Mouse (Mus musculus) kidney, postnatal 10 days (tissue): ENCODE results near the gene Tor1aip1.
"Not testable (repeated sequence)": the region's sequence is repeated elsewhere in the genome, so short reads cannot be mapped to it uniquely, and the experiment has no call there.

ENCODE experiments used
- DNase-seq: peaks from one replicate; pipeline ENCODE4 v3.0.0; 2021; ENCODE audit warnings: mixed read lengths

The Tor1aip1 gene

DNA sequence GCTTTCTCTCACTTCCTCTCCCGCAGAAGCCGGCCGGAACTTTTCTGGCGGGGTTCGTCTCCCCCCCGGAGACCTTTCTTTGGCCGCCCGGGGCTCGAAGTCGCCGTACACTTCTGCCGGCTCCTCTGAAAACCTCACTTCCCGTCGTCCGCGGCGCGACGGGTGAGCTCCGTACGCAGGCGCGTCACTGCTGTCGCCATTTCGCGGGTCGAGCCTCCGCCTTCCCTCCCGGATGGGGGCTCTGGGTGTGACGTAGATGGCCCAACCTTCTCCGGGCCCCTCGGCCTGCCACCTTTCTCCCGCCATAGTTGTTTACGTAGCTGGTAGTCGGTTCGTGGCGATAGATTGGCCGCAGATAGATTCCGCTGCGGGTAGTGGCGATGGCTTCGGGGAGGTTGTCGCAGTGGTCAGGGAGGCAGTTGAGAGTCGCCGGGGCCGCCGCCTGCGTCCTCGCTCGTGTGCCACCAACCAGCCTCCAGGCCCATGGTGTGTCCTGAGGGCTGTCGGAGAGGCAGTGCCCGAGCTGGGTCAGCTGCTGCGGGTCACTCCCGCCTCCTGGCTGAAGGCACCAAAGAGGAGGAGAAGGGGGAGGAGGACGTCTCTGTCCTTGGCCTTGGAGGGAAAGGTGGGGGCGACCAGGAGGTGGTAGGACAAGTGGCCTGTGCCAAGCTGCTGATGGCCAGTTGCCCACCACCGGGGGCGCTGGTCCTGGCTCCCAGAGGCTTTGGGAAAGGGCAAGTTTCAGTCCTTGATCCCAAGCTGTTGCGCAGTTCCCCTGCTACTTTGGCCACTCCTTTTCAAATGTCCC, at the start of gene Tor1aip1:
Gene Tor1aip1 (minus strand): TSS at position 551 of the 808 bp plus-strand sequence.
- peak; percentile 98 for DNase-seq

DNA sequence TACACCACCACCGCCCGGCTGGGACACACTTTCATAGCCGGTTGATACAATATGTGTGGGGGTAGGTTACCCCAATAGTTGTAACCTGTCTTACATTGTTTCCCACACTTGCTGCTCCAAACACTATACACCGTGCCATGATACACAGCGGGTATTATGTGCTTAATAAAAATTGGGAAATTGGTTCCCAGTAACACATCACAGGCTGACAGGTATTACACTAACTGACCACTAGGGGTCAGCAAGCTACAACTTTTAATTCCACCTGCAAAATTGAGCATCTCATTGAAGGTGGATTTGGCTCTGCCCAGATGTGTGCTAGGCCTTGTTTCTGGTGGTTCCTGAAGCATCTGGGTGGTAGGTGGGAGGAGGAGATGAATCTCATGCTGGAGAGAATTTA, 49.5 kb upstream of the Tor1aip1 start:
- peak; percentile 25 for DNase-seq

DNA sequence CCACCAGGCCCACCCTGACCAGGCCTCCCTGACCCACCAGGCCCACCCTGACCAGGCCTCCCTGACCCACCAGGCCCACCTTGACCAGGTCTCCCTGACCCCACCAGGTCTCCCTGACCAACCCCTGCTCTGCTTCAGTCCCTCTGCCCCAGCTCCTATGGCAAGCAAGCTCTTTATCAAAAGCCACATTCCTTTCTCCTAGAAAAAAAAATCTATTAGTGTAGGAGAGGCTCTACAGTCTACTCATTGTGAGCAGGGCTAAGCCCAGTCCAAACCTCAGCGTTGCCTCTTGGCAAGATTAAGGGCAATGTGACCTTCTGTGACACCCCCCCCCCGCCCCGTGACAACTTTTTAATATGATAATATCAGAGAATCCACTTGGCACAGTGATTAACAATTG, 48.3 kb upstream of the Tor1aip1 start:
- DNase-seq = no peak

DNA sequence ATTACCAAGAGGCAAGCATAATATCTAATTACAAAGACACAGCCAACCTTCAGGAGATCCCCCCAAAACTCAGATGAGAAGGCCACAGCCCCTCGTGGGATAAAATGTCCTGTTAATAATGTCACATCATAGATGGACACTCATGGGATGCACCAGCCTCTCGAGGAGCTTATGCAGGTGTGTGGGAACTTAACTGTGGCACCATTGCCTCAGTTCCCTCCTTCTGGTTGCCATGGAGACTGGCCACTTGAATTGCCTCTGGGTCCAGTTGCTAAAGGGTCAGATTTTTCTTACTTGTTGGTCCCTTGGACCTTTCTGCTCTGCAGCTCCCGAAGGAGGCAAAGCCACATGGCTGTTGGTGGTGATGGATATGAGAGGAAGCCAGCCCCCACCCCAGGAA, 41.4 kb upstream of the Tor1aip1 start:
- no peak for DNase-seq

DNA sequence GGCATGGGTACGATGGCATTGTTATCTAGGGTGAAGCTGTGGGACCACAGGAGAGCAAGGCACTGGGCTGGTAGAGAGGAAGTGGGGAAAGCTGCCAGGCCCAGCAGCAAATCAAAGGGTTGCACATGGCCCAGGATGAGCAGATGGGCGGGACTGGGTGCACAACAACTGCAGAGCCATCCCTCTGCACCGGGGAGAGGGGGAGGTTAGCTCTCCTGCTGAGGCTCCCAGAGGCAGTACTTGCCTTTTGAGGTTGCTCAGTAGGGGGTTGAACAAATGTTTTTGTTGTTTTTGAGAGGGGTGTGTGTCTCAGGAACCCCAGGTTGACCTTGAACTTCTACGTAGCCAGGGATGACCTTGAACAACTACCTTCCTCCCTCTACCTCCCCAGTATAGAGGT, 40.2 kb upstream of the Tor1aip1 start:
- no peak for DNase-seq

DNA sequence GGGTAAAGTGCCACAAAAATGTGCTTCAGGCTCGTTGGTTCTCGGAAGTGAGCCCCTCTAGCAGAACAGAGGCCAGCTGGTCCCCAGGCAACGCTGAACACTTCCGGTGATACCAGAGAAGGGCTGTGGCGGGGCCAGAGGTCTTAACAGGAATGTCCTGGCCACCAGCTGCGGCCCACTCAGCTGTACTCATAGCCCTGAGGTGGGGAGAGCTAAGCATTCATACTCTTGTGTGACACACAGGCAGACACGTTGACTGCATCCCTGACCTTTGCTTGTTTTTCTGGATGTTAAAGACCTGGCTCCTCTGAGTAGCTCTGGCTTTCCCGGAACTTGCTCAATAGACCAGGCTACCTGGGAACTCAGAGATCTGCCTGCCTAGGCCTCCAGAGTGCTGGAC, 38.3 kb upstream of the Tor1aip1 start:
- DNase-seq = peak; percentile 79

DNA sequence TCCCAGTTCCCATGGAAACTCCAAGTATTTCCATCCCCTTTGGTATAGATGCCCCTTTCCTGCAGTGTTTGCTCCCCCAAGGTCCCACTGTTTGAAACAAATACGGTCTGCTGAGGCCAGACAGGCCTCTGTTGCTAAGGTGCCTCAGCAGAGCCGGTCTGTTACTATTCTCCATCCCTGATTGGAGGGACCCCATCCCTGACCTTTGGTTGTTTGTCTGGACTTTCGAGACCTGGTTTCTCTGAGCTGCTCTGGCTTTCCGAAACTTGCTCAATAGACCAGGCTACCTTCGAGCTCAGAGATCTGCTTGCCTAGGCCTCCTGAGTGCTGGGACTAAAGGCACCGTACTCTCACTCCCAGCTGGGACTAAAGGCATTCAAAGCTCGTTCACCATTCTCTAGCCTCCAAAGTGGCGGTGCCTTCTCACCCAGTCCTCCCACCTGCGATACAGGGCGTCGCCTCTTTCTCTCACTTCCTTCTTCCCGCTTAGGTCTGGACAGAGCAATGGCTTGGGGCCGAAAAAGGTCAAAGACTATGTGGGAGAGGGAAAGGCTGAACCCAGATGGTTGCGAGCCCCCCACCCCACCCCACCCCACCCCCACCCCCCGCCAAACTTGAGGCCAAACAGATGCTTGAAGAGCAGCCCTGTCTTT, 37.0 kb upstream of the Tor1aip1 start:
- DNase-seq = no peak

DNA sequence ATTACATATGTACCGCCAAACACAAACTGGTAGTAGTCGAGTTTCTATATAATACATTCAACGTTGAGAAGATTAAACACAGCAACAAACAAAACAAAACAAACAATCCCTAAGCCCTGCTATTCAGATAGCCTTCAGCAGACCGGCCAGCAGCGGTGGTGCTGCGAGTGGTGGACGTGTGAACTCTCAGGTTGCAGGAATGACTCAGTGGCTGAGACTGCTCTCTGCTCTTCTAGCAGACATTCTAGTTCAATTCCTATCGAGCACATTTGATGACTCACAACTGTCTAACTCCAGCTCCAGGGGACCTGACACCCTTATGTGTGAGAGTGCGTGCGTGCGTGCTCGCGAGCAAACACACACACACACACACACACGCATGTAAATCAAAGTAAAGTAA, 33.8 kb upstream of the Tor1aip1 start:
- no peak for DNase-seq

DNA sequence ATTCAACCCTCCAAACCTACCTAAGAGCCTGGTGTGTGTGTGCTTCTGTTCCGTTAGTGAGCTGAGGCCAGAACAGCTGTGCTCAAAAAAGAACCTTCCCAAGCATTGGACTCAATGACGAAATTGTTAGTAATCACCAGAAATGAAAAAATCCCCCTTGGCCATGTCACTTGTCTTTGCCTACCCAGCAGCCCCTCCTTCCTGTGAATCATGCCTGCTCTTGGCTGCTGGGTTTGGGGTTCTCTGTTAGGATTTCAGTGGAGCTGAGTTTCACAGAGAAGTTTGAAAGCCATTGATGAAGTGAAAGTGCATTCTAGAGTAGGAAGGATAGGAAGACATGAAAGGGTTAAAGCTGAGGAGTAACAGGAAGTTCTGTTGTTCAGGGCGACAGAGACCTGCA, 29.9 kb upstream of the Tor1aip1 start:
- DNase-seq = no peak

DNA sequence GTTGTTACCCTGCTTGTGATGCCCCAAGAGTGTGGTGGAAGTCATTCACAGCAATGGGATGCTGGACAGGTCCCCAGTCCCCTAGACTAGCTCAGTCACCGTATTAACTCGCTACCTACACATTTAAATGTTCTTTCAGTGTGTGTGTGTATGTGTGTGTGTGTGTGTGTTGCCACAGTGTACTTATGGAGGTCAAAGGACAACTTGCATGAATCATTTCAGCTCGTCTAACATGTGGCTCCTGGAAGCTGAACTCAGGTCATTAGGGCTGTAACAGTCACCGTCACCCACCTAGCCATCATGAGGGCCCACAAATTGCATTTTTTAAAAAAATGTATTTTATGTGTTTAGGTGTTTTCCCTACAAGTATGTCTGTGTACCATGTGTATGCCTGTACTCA, 25.9 kb upstream of the Tor1aip1 start:
- DNase-seq = no peak

DNA sequence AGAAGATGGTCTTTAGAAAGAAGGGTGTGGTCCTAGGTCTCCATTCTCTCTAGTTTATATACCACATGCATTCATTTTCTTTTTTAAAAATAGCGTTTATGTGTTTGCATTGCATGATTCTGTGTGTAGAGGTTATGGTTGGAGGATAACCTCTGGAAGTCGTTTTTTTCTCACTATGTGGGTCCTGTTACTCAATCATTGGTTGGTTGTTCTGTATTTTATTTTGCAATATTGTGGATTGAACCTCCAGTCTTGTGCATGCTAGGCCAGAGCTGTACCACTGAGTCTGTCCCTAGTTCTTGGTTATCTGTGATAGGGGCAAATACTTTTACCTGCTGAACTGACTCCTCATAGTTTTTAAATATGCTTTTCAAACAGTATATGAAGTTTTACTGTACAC, 21.9 kb upstream of the Tor1aip1 start:
- DNase-seq = no peak

DNA sequence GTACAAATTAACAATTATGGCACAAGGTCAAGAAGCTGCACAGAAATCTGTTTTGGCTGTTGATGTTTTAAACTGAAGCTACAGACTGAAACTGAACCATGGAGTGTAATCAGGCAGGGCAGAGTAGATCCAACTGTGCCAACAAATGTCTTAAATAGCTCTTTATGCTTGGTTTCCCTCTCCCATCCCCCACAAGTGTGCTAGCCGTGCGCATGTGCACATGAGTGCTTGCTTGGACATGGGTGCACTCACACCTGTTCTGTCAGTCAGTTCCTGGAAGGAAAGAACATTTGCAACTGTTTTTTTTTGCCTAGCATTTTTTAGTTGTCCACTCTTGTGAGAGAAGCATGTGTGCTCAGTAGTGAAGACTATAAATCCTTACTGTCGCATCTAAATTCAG, 10.4 kb upstream of the Tor1aip1 start:
- peak; percentile 50 for DNase-seq

DNA sequence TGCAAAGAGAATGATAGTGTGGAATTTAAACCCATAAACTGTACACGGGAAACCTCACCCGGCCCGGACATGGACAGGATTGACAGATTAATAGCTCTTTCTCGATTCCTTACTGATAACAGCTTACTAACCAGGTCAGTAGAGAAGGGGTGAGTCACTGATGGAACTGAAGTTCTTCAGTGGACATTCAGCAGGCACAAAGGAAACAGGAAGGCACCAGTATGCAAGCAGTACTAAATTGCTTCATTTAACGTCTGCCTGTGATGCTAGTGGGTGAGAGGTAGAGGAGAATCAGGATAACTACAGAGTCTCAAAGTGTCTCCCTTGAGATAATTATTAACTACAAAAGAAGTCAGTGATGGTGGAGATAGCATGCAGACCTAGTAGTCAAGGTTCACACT, 7.9 kb upstream of the Tor1aip1 start:
- DNase-seq = no peak

DNA sequence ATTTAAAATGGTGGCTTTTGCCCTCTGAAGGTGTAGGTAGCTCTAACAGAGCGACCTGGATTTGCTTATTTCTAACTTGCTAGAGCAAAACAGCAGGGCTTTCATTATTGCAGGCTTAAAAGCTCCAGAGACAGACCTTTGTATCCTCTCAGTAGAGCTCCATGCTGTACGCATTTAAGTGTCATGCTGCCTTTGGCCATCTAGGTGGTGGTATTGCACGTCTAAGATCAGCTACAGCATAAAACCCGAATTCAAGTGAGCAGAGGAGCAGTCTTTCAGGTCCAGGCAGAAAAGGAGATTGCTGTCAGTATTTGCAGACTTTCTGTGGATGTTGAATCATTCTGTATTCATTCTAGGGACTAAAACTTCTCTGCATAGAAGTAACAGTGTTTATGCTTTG, 6.7 kb upstream of the Tor1aip1 start:
- DNase-seq = peak; percentile 66

DNA sequence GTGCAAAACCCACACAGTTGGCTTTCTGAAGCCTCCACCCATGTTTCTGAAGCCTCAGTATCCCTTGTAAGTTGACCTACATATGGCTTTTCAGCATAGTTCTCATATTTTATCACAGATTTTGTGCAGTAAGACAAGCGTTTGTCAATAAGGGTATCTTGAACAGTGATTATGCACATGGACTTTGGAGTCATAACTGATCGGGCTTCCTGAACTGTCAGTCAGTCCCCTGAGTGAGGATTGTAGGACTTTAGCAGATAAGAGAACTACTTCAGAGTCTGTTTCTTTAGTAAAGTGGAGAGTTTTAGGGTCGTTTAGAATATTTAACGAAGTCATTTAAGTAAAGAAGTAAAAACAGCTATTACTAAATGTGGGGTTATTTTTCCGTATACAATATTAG, 6.2 kb upstream of the Tor1aip1 start:
- no peak for DNase-seq

DNA sequence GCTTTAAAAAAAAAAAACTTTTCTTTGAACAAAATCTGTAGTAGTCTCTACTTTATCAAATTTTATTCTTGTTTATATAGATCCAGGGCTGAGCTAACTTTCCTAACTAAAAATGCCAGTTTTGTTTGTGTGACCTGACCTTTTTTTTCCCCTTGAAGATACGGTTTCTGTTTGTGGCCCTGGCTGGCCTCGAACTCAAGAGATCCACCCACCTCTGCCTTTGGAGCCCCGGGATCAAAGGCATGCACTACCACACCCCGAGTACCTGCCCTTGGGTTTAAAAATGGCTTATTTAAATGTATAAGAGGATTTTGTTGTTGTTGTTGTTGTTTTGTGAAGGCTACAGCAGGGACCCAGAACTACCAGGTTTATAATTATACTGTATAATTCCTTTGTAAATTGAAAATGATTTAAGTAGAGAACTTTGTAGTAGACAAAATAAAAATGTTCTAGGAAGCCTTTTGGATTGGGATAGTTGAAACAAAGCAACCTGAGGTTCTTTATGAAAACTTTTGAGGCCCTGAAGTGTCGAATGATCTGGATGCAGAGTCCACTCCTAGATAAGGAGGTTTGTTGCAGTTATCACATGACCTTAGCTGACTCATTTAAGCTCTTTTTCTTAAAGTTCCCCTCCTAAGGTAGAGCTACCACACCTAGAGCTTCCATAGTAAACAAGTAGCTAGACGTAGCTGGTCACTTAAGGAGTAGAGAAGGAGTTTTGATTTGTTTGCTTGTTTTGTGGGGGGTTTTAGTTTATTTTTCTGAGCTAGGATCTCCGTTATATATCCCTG, 5.4 kb upstream of the Tor1aip1 start:
- DNase-seq = no peak

DNA sequence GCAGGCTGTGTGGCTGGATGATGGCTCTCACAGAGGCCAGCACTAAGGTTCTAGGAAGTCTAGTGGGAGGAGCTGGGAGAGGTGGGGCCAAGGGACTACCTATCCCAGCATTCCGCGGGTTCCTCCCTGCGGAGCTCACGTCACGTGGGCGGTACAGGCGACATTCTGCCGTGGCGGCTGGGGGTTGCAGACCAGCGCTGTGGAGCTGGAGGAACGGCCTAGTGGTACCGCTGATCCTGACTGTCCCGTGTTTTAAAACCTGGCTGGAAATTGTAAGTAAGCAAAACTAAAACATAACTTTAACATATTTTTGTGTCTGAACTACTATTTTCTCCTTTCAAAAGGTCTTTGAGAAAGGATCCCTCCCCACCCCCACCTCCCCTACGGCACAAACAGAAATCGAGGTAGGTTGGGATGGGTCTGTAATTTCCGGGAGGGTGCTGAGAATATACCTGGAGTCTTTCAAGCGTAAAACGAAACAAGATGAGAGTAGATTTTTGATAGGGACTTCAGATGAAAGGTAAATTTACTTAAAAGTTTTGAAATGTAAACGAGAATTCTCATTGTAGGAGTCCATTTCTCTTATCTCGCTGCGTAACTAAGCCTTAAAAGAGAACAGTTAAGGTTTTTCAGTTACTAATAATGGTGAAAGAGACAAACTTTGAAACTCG, 4.6 kb upstream of the Tor1aip1 start:
- DNase-seq = peak; percentile 95

DNA sequence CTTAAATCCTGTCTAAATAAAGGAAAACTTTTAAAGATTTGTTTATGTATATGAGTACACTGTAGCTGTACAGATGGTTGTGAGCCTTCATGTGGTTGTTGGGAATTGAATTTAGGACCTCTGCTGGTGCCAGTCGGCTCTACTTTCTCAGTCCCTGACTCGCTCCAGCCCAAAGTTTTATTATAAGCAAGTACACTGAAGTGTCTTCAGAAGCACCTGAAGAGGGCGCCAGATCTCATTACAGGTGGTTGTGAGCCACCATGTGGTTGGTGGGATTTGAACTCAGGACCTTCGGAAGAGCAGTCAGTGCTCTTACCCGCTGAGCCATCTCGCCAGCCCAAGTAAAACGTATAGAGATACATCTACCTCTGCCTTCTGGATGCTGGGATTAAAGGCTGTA, 3.7 kb upstream of the Tor1aip1 start:
- DNase-seq = not testable (repeated sequence)

DNA sequence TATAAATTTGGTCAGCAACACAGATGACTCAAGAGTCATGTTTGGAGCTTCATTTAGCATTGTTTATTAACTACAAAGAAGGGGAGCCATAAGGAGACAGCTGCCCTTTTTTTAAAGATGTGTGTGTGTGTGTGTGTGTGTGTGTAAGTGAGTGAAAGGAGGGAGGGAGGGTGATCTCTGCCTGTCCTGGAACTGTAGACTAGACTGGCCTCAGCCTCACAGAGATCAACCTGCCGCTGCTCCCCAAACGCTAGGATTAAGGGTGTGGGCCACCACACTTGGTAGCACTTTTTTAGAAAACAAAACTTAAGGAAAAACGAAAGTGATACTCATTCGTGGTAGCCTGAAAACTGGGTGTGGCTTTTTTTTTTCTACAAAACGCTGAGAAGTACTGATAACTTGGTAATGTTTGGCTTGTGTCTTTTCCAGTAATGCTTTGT, 884 bp upstream of the Tor1aip1 start:
- DNase-seq = peak; percentile 37

DNA sequence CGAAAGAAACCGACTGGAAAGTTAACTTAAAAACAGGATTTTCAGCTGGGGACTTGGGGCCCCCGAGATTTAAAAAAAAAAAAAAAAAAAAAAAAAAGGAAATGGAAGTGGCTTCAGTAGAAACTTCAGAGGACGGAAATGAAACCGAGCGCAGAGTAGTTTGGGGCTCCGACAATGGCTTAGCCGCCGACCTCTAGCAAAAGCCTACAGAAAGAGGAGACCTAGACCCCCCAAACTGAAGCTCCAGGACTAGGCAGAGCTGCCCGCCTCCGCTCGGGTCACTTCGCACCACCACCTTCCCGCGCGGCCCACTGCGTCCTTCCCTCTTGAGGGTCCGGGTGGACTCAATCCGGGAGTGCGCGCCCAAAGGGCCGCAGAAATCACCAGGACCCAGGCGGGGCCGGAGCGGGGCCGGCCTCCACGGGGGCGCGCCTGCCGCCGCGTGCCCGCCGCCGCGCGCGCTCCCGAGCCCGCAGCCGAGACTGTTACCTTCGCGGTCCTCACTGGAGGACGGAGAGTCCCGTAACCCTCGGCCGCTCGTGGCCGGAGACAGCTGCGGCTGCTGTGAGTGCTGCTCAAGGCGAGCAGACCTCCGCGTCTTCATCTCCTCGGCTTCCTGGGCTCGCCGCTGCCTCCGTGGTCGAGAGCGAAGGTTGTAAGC, 881 bp downstream of the Tor1aip1 start, which contains the start of gene Tor1aip2:
Gene Tor1aip2 (plus strand): TSS at position 135 of the 661 bp plus-strand sequence.
- DNase-seq = peak; percentile 90

DNA sequence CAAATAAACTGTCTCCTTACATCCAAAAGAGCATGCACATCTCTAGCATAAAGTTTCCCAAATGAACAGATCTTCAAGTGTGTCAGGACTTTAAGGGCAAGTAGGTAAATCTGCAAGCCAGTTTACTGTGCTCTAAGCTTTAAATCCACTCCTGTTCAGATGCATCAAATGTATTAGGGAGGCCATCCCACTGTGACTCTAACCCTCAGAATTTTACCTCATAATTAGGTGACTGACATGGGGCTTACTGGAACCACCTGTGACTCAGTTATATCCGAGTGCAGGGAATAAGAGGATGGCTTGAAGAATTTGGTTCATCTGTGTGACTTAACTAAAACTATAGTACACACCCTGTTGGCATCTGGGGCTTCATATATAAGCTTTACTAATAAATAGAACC, 1.6 kb downstream of the Tor1aip1 start:
- DNase-seq = no peak

DNA sequence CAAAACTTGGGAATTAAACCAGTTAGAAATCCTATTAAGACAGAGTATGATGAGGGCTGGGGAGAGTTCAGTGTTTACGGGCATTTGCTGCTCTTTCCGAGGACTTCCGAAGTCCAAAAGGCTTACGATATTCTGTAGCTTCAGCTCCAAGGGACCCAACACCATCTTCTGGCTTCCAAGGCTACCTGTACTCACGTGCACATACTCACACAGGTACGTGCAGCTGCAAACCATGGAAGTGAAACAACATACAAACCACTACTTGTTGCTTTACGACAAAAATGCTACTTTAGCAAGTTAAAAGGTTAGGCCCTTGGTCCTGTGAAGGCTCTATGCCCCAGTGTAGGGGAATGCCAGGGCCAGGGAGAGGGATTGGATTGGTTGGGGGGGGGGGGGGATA, 2.4 kb downstream of the Tor1aip1 start:
- DNase-seq = no peak
